ENCODE assay signal across 8 mouse cellular contexts in genomic region chr5:28038115-28038514, GRCm38 (mm10). TPM values are rescaled to one million over a fixed set of nuclear protein-coding genes. Genes with fewer than 3 reads are reported as not detected.
A peak's percentile ranks its signal among the peaks of the same experiment; 100 is the strongest.
DNase-seq lines count a peak whose midpoint lies in the region; TF ChIP-seq lines count a peak whose summit lies in the region.

No protein-coding gene starts in this region.

- TF ChIP-seq CTCF in layer of hippocampus, adult 2 months (conservative IDR thresholded peaks at IDR 0.05) = no peak

- H3K4me3 ChIP-seq in layer of hippocampus, adult 2 months = no peak overlapping the region

- peak; percentile 25 to 40 for DNase-seq in layer of hippocampus, postnatal 10 days (ENCODE audit: low spot score in 2 of 2)
- DNase-seq in layer of hippocampus, adult 2 months (ENCODE audit: low spot score in 2 of 2) = no peak
- peak; percentile 93 for DNase-seq in adipocyte (ENCODE audit: low spot score)
- DNase-seq in gastrocnemius, postnatal 25 days = peak; percentile 75
- peak; percentile 86 to 90 for DNase-seq in kidney, adult 8-10 months
- peak; percentile 23 for DNase-seq in mesoderm, embryonic 11.5 days (ENCODE audit: low read depth, low spot score)
- DNase-seq in natural killer cell, adult 2 months (ENCODE audit: low spot score in 2 of 2) = no peak
- no peak for DNase-seq in cerebellum, adult 11-12 months

- no peak overlapping the region for H3K27ac ChIP-seq in layer of hippocampus, adult 2 months

RNA-seq across cellular contexts. Expression of gene Insig1, which starts 33.0 kb away (rescaled TPM):
- 10 to 100 TPM; 82.7 to 88.7 TPM for total RNA-seq in layer of hippocampus, postnatal 10 days (2021)
- 10 to 100 TPM; 57.7 to 65.8 TPM for total RNA-seq in layer of hippocampus, adult 2 months (2021)
- 10 to 100 TPM; 11.8 to 12.2 TPM for total RNA-seq in gastrocnemius, postnatal 25 days (2021)

Comparison
In these comparisons a context has a peak if more than half of its experiments do, and no peak if none do; other contexts are left out.
1. DNase-seq: peak in layer of hippocampus, postnatal 10 days (2 of 2), adipocyte (single experiment), gastrocnemius, postnatal 25 days (single experiment), kidney, adult 8-10 months (2 of 2) and mesoderm, embryonic 11.5 days (single experiment); none in layer of hippocampus, adult 2 months (0 of 2), natural killer cell, adult 2 months (0 of 2) and cerebellum, adult 11-12 months (single experiment).
2. RNA of gene Insig1, which starts 33.0 kb away (total RNA-seq): 82.7 to 88.7 TPM in layer of hippocampus, postnatal 10 days and 57.7 to 65.8 TPM in layer of hippocampus, adult 2 months; 11.8 to 12.2 TPM in gastrocnemius, postnatal 25 days; every median in the first group is over 4 times any median in the second.